Mouse (Mus musculus) heart, embryonic 16.5 days (tissue): Measurements from ENCODE around the gene Alyref. TPM values are rescaled to one million over a fixed set of nuclear protein-coding genes. Genes with fewer than 3 reads are reported as not detected.

ENCODE experiments used
- ATAC-seq: fragments of 200-750 bp; cut with Nextera tagmentation; replicated peaks from 2 replicates; pipeline ENCODE4 v1.8.0; 2017; ENCODE audit warnings: moderate number of reproducible peaks; ENCODE audit not compliant: insufficient read depth, low FRiP score; ENCODE audit errors: extremely low read depth
- H3K27ac ChIP-seq: fragments of 300-500 bp; sonication (generic); 2 replicates; pipeline ENCODE4 v1.5.1; 2014; ENCODE audit warnings: mild to moderate bottlenecking, low read length, control low read depth, moderate library complexity
- H3K27me3 ChIP-seq: fragments of 300-500 bp; sonication (generic); 2 replicates; pipeline ENCODE4 v1.6.1; 2014; ENCODE audit warnings: low read length, mixed read lengths; ENCODE audit not compliant: control insufficient read depth, insufficient read depth
- H3K36me3 ChIP-seq: fragments of 300-500 bp; sonication (generic); 2 replicates; pipeline ENCODE4 v1.6.1; 2014; ENCODE audit not compliant: control insufficient read depth, insufficient read depth
- H3K4me1 ChIP-seq: fragments of 300-500 bp; sonication (generic); 2 replicates; pipeline ENCODE4 v1.6.1; 2014; ENCODE audit warnings: low read length, mixed read lengths; ENCODE audit not compliant: control insufficient read depth, insufficient read depth
- H3K4me2 ChIP-seq: fragments of 300-500 bp; sonication (generic); 2 replicates; pipeline ENCODE4 v1.6.1; 2014; ENCODE audit warnings: low read depth, mild to moderate bottlenecking, control low read depth, low read length
- H3K4me3 ChIP-seq: fragments of 300-500 bp; sonication (generic); 2 replicates; pipeline ENCODE4 v1.5.1; 2014; ENCODE audit warnings: mild to moderate bottlenecking, control low read depth, low read length
- H3K9ac ChIP-seq: fragments of 300-500 bp; sonication (generic); 2 replicates; pipeline ENCODE4 v1.6.1; 2014; ENCODE audit warnings: low read length, control low read depth
- H3K9me3 ChIP-seq: fragments of 300-500 bp; sonication (generic); replicated peaks from 2 replicates; pipeline ENCODE4 v1.6.1; 2016; ENCODE audit warnings: low read length; ENCODE audit not compliant: control insufficient read depth
- WGBS: fragments of 180-500 bp; shearing (Covaris S2); extraction: QIAGEN DNeasy Blood & Tissue Kit; methylation state at CpG from one replicate; pipeline ENCODE4 v1.1.7; 2014; 5-methylcytosine and 5-hydroxymethylcytosine counted together
- polyA plus RNA-seq: library from polyadenylated mRNA; unstranded; fragments of >200 nt; fragmentation: Nextera tagmentation; extraction: Ambion mirVana; gene quantifications from 2 replicates; pipeline ENCODE4 v1.2.1, GENCODE M21; 2015

The Alyref gene
- polyA plus RNA-seq, 1 experiment from 2014 or later: 229 TPM

- Histone ChIP-seq H3K27me3 (no peaks in the 10 kb centered on the region), H3K4me3 (no peak overlapping the region), H3K36me3 (peaks cover 8% of the 10 kb centered on the region), H3K9ac (peak overlapping the region; percentile 26; the same call in 1 of the 2 replicates), H3K4me2 (peak overlapping the region; percentile 15; the same call in 1 of the 2 replicates), H3K9me3 (no peaks in the 10 kb centered on the region), H3K27ac (0 out of 2 replicates have a peak overlapping the region, but pooled peaks have one; percentile 34), H3K4me1 (peaks cover 44% of the 10 kb centered on the region)
- no peak for ATAC-seq
- WGBS: 82% methylated on average over 22 of the region's 22 CpGs
Observed at GRCm38 (mm10) chr11:120627468-120628300, 29.5 kb upstream of the Alyref start.

- peaks cover 39% of the 10 kb centered on the region for H3K4me1 ChIP-seq
Observed at GRCm38 (mm10) chr11:120626785-120627467, 28.8 kb upstream of the Alyref start.

GRCm38 (mm10) chr11:120625152-120625775 is 27.1 kb upstream of the Alyref start, which contains the start of gene Sirt7:
TSS of gene Sirt7 (minus strand) at chr11:120625240.
- H3K4me3 ChIP-seq: peak within 1 kb of the TSS; percentile 99

More at GRCm38 (mm10) chr11:120626785-120627467, 28.8 kb upstream of the Alyref start:
- no peak overlapping the region for H3K4me3 ChIP-seq
- peaks cover 11% of the 10 kb centered on the region for H3K36me3 ChIP-seq
- H3K27me3 ChIP-seq: no peaks in the 10 kb centered on the region
- ATAC-seq: no peak
- 0 out of 2 replicates have a peak overlapping the region, but pooled peaks have one; percentile 34 for H3K27ac ChIP-seq
- no peak overlapping the region for H3K4me2 ChIP-seq
- H3K9ac ChIP-seq: peak overlapping the region; percentile 26; the same call in 1 of the 2 replicates
- no peaks in the 10 kb centered on the region for H3K9me3 ChIP-seq
- WGBS: 89% methylated on average over 11 of the region's 11 CpGs

GRCm38 (mm10) chr11:120624680-120625111 is 26.5 kb upstream of the Alyref start:
- H3K9ac ChIP-seq: peak overlapping the region; percentile 83
- peak overlapping the region; percentile 100 for H3K4me2 ChIP-seq
- peak; percentile 82 for ATAC-seq
- H3K4me3 ChIP-seq: peak overlapping the region; percentile 99
- peak overlapping the region; percentile 82 for H3K27ac ChIP-seq
- H3K9me3 ChIP-seq: no peaks in the 10 kb centered on the region
- H3K4me1 ChIP-seq: peaks cover 18% of the 10 kb centered on the region
- peaks cover 22% of the 10 kb centered on the region for H3K36me3 ChIP-seq
- under 1% methylated on average over 51 of the region's 53 CpGs for WGBS
- H3K27me3 ChIP-seq: no peaks in the 10 kb centered on the region

More at GRCm38 (mm10) chr11:120625152-120625775, 27.1 kb upstream of the Alyref start, which contains the start of gene Sirt7:
- peak within 1 kb of the TSS; percentile 100 for H3K4me2 ChIP-seq
- H3K4me1 ChIP-seq: peaks cover 23% of the 10 kb centered on the region
- peak within 1 kb of the TSS; percentile 83 for H3K9ac ChIP-seq
- H3K9me3 ChIP-seq: no peaks in the 10 kb centered on the region
- H3K27ac ChIP-seq: peak within 1 kb of the TSS; percentile 82
- H3K27me3 ChIP-seq: no peaks in the 10 kb centered on the region
- ATAC-seq: peak; percentile 5; the same call in 1 of the 2 replicates
- WGBS: 13% methylated on average over 5 of the region's 5 CpGs
- peaks cover 17% of the 10 kb centered on the region for H3K36me3 ChIP-seq

- ATAC-seq: peak; percentile 76
Observed at GRCm38 (mm10) chr11:120623961-120624679, 26.0 kb upstream of the Alyref start.

GRCm38 (mm10) chr11:120622805-120623204 is 24.6 kb upstream of the Alyref start:
- Histone ChIP-seq H3K9me3 (no peaks in the 10 kb centered on the region), H3K4me1 (peaks cover 13% of the 10 kb centered on the region), H3K36me3 (peaks cover 19% of the 10 kb centered on the region), H3K27me3 (no peaks in the 10 kb centered on the region), H3K27ac (no peak overlapping the region), H3K4me2 (no peak overlapping the region), H3K4me3 (no peak overlapping the region), H3K9ac (no peak overlapping the region)
- 88% methylated on average over 6 of the region's 6 CpGs for WGBS
- no peak for ATAC-seq

More at GRCm38 (mm10) chr11:120623961-120624679, 26.0 kb upstream of the Alyref start:
- H3K9me3 ChIP-seq: no peaks in the 10 kb centered on the region
- H3K4me2 ChIP-seq: peak overlapping the region; percentile 100
- H3K4me3 ChIP-seq: peak overlapping the region; percentile 99
- H3K9ac ChIP-seq: peak overlapping the region; percentile 83
- peaks cover 13% of the 10 kb centered on the region for H3K4me1 ChIP-seq
- WGBS: 13% methylated on average over 30 of the region's 30 CpGs
- H3K36me3 ChIP-seq: peaks cover 20% of the 10 kb centered on the region
- H3K27me3 ChIP-seq: no peaks in the 10 kb centered on the region
- H3K27ac ChIP-seq: peak overlapping the region; percentile 76

GRCm38 (mm10) chr11:120620195-120620594 is 22.0 kb upstream of the Alyref start:
- 90% methylated on average over 14 of the region's 14 CpGs for WGBS
- peaks cover 20% of the 10 kb centered on the region for H3K36me3 ChIP-seq

More at GRCm38 (mm10) chr11:120620195-120620594, 22.0 kb upstream of the Alyref start:
- Histone ChIP-seq H3K4me3 (no peak overlapping the region), H3K9me3 (no peaks in the 10 kb centered on the region), H3K9ac (no peak overlapping the region), H3K27me3 (no peaks in the 10 kb centered on the region), H3K27ac (no peak overlapping the region), H3K4me2 (no peak overlapping the region), H3K4me1 (peaks cover 14% of the 10 kb centered on the region)
- ATAC-seq: no peak
